Mouse (Mus musculus): ENCODE data around the gene Dlgap1.
A peak's percentile ranks its signal among the peaks of the same experiment; 100 is the strongest.

The Dlgap1 gene

DNA sequence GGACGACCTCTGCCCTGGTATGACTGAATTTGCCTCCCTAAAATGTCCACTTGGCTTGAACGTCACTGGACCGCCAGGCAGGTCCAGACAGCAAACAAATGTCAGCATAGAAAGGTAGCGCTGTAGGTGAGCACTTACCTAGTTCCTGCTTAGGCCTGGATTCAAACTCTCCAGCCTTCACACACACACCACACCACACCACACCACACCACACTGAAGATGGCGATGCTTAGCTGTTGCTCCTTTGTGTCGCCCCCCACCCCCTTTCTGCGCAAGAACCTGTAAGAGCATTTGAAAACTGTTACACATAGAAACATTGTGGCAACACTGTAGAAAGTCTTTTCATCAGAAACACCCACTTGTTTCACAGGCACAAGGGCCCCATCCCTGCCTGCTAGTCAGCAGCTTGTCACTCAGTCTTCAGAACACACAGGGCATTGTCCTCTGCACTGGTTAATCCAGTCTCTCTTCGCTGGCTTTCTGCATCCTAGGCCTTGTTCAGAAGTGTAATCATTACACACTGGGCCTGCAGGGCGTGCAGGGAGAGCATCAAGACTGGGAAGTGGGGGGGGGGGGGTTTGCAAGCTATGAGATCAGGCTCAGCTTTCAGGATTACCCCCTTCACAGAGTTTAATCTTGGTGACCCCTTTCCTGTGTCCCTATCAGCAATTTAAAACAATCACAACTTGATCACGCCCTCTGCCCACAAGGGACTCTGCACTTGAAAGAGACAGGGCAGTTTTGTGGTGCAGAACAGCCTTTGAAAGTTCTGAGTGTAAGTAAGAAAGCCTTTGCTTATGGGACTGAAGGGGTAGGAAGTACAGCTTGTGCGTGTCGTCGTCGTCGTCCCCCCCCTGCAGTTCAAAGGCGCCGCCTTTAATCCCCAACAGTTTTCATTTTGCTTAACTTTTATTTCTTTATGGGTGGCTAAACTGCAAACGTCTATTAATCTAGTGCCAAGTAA is 812.1 kb downstream of the Dlgap1 start:
- peak; percentile 37 to 57 for DNase-seq

DNA sequence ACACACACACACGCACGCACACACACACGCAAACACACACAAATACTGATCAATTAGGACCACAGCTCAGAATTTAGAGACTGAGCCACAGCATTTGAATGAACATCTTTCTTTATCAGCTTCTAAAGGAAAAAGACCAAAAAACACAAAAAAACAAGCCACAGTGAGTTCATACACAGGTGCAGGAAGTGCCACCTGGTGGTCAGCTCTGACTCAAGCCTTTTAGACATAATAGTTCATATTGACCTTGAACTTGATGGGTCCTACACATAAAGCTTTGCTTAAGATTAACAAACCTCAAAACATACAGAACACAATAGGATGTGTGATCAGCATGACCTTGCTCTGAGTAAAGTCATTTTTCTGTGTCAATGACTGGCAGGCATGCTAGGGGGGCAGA is 814.4 kb downstream of the Dlgap1 start:
- DNase-seq = peak; percentile 23 to 42

GRCm38 (mm10) chr17:70787366-70787765 is 818.5 kb downstream of the Dlgap1 start:
- DNase-seq = no peak

- DNase-seq = no peak
Measured at GRCm38 (mm10) chr17:70790801-70791200, 821.9 kb downstream of the Dlgap1 start.

GRCm38 (mm10) chr17:70791596-70792275 is 822.9 kb downstream of the Dlgap1 start:
- no peak for DNase-seq

- peak; percentile 29 to 45 for DNase-seq
Measured at GRCm38 (mm10) chr17:70794291-70794690, 825.4 kb downstream of the Dlgap1 start.

DNA sequence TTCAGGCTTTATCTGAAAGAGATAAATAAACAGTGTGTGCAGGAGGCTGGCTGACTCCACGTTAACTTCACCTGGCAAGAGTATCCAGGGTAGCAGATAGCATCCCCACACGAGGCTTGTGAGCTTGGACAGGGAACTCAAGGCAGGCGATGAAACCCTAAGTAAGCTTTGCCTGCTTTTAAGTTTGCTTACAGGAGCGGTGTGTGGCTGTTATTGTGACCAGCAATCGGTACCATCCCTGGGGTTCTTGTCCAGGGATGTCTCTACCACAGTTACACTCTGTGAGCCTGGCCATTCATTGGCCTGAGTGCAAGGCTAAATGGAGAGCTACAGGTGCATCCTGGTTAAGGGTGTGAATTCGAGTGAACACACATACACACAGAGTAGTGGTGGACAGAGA is 825.8 kb downstream of the Dlgap1 start:
- DNase-seq = no peak

DNA sequence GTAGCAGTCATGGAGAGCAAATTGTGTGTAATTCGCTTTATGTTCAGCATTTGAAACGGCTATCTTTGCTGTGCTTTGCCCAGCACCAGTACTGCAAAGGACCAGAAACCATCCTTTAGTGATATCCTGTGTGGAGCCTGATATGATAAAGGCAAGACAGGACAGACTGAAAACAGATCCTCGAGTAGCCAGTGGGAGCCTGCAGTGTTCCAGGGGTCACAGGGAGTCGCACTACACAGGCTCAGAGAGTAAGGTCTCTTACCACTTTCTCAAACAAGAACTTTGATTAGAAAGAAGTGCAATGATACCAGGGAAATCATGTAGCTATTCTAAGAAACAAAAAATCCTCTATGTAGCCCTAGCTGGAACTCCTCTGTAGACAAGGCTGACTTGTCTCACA is 826.3 kb downstream of the Dlgap1 start:
- DNase-seq = no peak

DNA sequence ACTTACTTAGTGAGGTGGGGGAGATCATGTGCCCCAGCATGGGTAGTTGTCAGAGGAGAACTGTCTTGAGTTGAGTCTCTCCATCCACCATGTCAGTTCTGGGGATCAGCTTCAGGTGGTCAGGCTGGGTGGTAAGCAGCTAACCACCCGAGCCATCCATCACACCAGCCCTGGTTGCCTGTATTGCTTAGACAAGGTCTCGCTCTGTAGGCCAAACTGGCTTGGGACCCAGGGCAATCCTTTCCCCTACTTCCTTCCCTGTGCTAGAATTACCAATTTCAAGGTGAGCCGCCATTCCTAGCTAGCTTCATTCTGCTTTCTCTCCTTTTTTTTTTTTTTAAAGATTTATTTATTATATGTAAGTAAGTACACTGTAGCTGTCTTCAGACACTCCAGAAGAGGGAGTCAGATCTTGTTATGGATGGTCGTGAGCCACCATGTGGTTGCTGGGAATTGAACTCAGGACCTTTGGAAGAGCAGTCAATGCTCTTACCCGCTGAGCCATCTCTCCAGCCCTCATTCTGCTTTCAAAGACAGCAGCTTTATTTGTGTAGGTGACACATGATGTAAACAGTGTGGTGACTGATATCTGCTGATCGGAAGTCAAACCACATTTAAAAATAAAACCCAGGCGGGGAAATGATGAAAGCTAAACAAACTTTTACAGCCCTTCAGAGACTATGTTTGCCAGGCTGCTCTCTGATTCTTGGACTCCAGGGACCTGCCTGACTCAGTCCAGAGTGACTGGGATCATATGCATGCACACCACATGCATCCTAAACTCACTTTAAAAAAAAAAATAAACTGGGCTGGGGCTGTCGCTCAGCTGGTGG is 828.3 kb downstream of the Dlgap1 start:
- DNase-seq = no peak

- no peak for DNase-seq
Measured at GRCm38 (mm10) chr17:70797773-70798045, 828.8 kb downstream of the Dlgap1 start.

DNA sequence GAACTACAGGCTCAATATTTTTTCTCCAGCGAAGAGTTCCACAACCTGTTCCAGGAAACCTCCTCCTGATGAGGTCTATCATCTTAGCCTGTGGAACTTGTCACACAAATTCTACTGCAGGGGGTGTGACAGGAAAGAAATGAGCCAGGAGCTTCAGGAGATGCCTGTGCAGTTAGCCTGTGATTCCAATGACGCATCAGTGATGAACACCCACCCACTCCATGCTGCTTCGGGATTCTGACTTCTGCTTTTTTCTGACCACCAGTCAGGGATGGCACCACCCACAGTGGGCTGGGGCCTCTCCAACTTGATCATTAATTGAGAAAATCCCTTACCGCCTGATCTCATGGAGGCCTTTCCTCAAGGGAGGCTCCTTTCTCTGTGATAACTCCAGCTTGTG is 830.4 kb downstream of the Dlgap1 start:
- DNase-seq = no peak

- no peak for DNase-seq
Measured at GRCm38 (mm10) chr17:70802022-70802421, 833.1 kb downstream of the Dlgap1 start.

GRCm38 (mm10) chr17:70805866-70806265 is 837.0 kb downstream of the Dlgap1 start:
- DNase-seq = no peak

- no peak for DNase-seq
Measured at GRCm38 (mm10) chr17:70806600-70806999, 837.7 kb downstream of the Dlgap1 start.

- no peak for DNase-seq
Measured at GRCm38 (mm10) chr17:70807885-70808284, 839.0 kb downstream of the Dlgap1 start.

- peak; percentile 39 to 54 for DNase-seq
Measured at GRCm38 (mm10) chr17:70808837-70809236, 840.0 kb downstream of the Dlgap1 start.

DNA sequence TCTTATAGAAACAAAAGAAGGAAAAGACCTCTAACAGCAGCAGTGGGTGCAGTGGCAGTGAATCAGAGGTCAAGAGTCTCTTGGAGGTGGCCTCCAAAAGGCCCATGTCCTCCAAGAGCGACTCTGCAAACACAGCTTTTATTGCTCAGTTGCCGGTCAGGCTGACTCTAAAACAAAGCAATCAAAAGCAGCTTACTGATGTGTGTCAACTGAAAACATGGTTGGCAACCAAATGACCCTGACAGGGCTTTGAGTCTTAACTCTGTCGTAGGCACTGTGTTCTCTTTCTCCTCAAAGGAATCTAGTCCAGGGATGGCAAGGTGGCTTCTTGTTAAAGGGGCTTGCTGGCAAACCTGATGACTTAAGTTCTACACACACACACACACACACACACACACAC is 840.9 kb downstream of the Dlgap1 start:
- peak in 1 of 2 experiments; percentile 26 for DNase-seq

DNA sequence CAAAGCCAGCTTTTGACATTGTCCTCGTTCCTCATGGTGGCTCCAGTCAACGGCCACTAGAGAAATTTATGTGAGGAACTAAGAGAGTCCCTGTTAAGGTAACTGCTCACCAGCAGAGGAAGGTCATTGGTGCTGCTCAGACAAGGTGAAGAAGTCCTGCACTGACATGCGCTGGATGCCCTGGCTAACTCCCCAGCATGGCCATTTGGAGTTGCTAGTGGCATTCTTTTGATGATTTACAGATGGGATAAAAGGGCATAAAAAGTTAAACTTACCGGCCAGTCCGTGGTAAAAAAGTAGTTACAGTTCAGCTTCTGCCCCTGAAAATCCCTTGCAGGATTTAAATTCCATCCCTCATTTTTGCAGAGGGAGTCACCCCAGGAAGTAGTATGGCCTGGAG is 841.9 kb downstream of the Dlgap1 start:
- peak in 1 of 2 experiments; percentile 47 for DNase-seq

- DNase-seq = no peak
Measured at GRCm38 (mm10) chr17:70815001-70815400, 846.1 kb downstream of the Dlgap1 start.

GRCm38 (mm10) chr17:70817862-70818451 is 849.1 kb downstream of the Dlgap1 start:
- peak; percentile 52 to 69 for DNase-seq

GRCm38 (mm10) chr17:70823083-70823482 is 854.2 kb downstream of the Dlgap1 start:
- DNase-seq = no peak

GRCm38 (mm10) chr17:70826227-70826626 is 857.4 kb downstream of the Dlgap1 start:
- DNase-seq = no peak

Measured in kidney, postnatal 4 days (tissue).